Mouse (Mus musculus): ENCODE data around the gene Armc9.

- TF ChIP-seq POLR2A (IDR thresholded peaks at IDR 0.05; ENCODE audit: low read depth, low read length) (no peak), ZNF384 (IDR thresholded peaks at IDR 0.05; ENCODE audit: low read depth, low read length) (no peak), ZKSCAN1 (IDR thresholded peaks at IDR 0.05; ENCODE audit: borderline replicate concordance, low read depth, low read length) (no peak), SMC3 (IDR thresholded peaks at IDR 0.05; ENCODE audit: low read depth, low read length) (no peak), MEF2A (IDR thresholded peaks at IDR 0.05; ENCODE audit: borderline replicate concordance, low read depth, low read length) (no peak), POLR2AphosphoS2 (IDR thresholded peaks at IDR 0.05; ENCODE audit: low read depth, low read length) (no peak), CTCF (conservative IDR thresholded peaks at IDR 0.05 in 1 of 2, IDR thresholded peaks at IDR 0.05 in 1 of 2; ENCODE audit: low read depth in 2 of 2, low read length in 2 of 2) (no peak), ZMIZ1 (IDR thresholded peaks at IDR 0.05; ENCODE audit: low read depth, low read length) (no peak)
Measured at GRCm38 (mm10) chr1:86287473-86287872, 132.9 kb downstream of the Armc9 start.

All from CH12.LX (cell line).